ENCODE assay signal across 27 mouse cellular contexts in the genomic region with DNA sequence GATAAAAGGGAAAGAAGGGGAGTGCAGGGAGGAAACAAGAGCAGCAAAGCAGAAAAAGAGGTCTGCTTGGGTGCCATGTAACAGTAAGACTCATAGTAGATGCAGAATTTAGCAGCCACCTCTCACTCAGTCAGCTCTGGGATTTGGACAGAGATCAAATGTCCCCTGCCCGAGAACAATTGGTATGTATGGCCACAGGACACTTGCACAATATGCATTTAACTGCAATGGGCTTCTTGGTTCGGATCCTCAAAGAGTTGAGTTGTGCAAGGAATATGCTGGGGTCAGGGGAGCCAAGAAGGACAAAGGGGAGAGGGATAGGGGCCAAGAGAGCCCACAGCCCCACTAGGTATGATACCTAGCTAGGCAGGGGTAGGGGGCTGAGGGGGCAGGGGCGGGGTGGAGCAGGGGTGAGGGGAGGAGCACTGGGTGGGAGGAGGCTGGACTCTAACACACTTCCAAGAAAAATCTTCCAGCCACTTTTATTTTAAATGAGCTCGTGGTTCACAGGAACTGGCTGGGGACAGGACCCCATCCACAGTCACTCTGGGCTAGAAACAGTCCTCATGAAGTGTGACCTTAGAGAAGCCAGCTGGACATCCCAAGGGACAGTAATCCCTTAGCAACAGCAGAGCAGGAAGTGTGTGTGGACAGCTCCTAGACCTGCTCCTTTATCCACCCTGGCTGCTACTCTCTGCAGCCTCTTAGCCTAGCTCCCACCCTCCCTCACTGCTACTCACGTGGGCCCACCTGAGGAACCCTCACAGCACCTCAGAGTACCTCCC. TPM values are rescaled to one million over a fixed set of nuclear protein-coding genes. Genes with fewer than 3 reads are reported as not detected.
DNase-seq lines count a peak whose midpoint lies in the region; ATAC-seq and TF ChIP-seq lines count a peak whose summit lies in the region.
"Had no signal": no experiment of that assay in that cellular context is flagged by ENCODE, and none has a peak within 500 bp of the region (broad histone marks: within the 10 kb centered on the region; RNA-seq: fewer than 3 reads in every experiment).

No protein-coding gene starts in this region.

- peak; percentile 22 for DNase-seq in adrenal gland, postnatal 10 days
- no peak for DNase-seq in adrenal gland, adult 18-20 months (ENCODE audit: low spot score in 2 of 2)
- DNase-seq in lung, adult 18-20 months: peak; percentile 37 to 67
- DNase-seq in lung, adult 2 months: no peak
- peak; percentile 88 for DNase-seq in lung, postnatal 10 days
- no peak for DNase-seq in cerebellum, postnatal 4 days (ENCODE audit: low spot score in 2 of 2)
- no peak for DNase-seq in left cerebral cortex, postnatal 14 days (ENCODE audit: low spot score in 2 of 2)
- DNase-seq: adrenal gland, postnatal 25 days; cerebellum, adult 8-10 months; gastrocnemius, adult 2 months; right cerebral cortex, adult 18-20 months; thymus, adult 2 months; thymus, postnatal 4 days had no signal

- 0 out of 2 replicates have a peak, but pooled peaks cover 2% of the 10 kb centered on the region for H3K4me1 ChIP-seq in lung, adult 2 months (ENCODE audit: control insufficient read depth, insufficient read depth, low read length)
- no peaks in the 10 kb centered on the region for H3K4me1 ChIP-seq in liver, embryonic 12.5 days
- H3K4me1 ChIP-seq: forebrain, embryonic 12.5 days; hindbrain, embryonic 12.5 days; midbrain, embryonic 10.5 days had no signal

- H3K4me2 ChIP-seq in liver, embryonic 12.5 days: no peak overlapping the region
- H3K4me2 ChIP-seq: forebrain, embryonic 12.5 days; hindbrain, embryonic 12.5 days; limb, embryonic 12.5 days; liver, embryonic 11.5 days had no signal

- no peak overlapping the region for H3K27ac ChIP-seq in liver, embryonic 12.5 days
- H3K27ac ChIP-seq: forebrain, embryonic 12.5 days; gastrocnemius, adult 2 months; heart, embryonic 10.5 days; hindbrain, embryonic 12.5 days; kidney, postnatal 0 days; macrophage; midbrain, embryonic 10.5 days had no signal

- intact Hi-C loops in left cerebral cortex, postnatal 14 days (cut with DNase I): no loop called here

- 42% methylated on average over 5 of the region's 5 CpGs for WGBS in lung, adult 2 months
- 45% methylated on average over 5 of the region's 5 CpGs for WGBS in liver, embryonic 12.5 days (ENCODE audit: insufficient replicate concordance)

- TF ChIP-seq CTCF in lung, adult 2 months (IDR thresholded peaks at IDR 0.05; ENCODE audit: insufficient read depth, low read length): no peak

- H3K27me3 ChIP-seq in liver, embryonic 12.5 days (replicated peaks): no peaks in the 10 kb centered on the region
- H3K27me3 ChIP-seq: forebrain, embryonic 12.5 days; hindbrain, embryonic 12.5 days had no signal

- 0 out of 2 replicates have a peak, but pooled peaks cover 6% of the 10 kb centered on the region for H3K9me3 ChIP-seq in liver, embryonic 12.5 days (replicated peaks)
- H3K9me3 ChIP-seq: heart, embryonic 10.5 days; hindbrain, embryonic 12.5 days; midbrain, embryonic 10.5 days had no signal

- no peak overlapping the region for H3K9ac ChIP-seq in liver, embryonic 12.5 days
- H3K9ac ChIP-seq: forebrain, embryonic 12.5 days; hindbrain, embryonic 12.5 days; limb, embryonic 12.5 days had no signal

- no peak for ATAC-seq in liver, embryonic 12.5 days
- ATAC-seq: activated CD4-positive, CD25-positive, alpha-beta regulatory T cell, adult 4 months; intestine, postnatal 0 days had no signal

- no peak for TF ChIP-seq POLR2A in lung, adult 2 months (IDR thresholded peaks at IDR 0.05; ENCODE audit: borderline replicate concordance, extremely low read depth, low read depth, low read length)

- no peaks in the 10 kb centered on the region for H3K36me3 ChIP-seq in liver, embryonic 12.5 days
- H3K36me3 ChIP-seq: forebrain, embryonic 12.5 days; heart, embryonic 10.5 days; hindbrain, embryonic 12.5 days; limb, embryonic 12.5 days; midbrain, embryonic 10.5 days had no signal

- H3K4me3 ChIP-seq in lung, adult 2 months (replicated peaks; ENCODE audit: extremely low read depth, low read depth, low read length): no peak overlapping the region
- no peak overlapping the region for H3K4me3 ChIP-seq in liver, embryonic 12.5 days
- H3K4me3 ChIP-seq: erythroblast, embryonic 14.5 days; forebrain, embryonic 12.5 days; gastrocnemius, adult 2 months; heart, embryonic 10.5 days; hindbrain, embryonic 12.5 days; limb, embryonic 12.5 days; midbrain, embryonic 10.5 days had no signal

RNA-seq across cellular contexts. Expression of gene Col6a3, which starts 32.9 kb away (rescaled TPM):
- 100 to 1,000 TPM; 124 to 127 TPM for total RNA-seq in adrenal gland, postnatal 10 days (2021)
- total RNA-seq in adrenal gland, adult 18-20 months (2021): 10 to 100 TPM; 13.6 to 21.0 TPM
- 49.7 and 71.8 TPM in 2 replicates for polyA plus RNA-seq in lung, adult 2 months (2012; rRNA removed)
- 1 to 10 TPM; 6.5 to 7.1 TPM for total RNA-seq in left cerebral cortex, postnatal 14 days (2021)
- polyA plus RNA-seq in liver, embryonic 12.5 days (2016; fragmentation: Nextera tagmentation; extraction: Ambion mirVana): 7.7 and 9.3 TPM in 2 replicates
- total RNA-seq: common myeloid progenitor, adult 5-6 weeks had no signal
- polyA plus RNA-seq: activated CD4-positive, CD25-positive, alpha-beta regulatory T cell, adult 4 months had no signal

RNA-seq across cellular contexts. Expression of gene Mlph, which starts 38.2 kb away (rescaled TPM):
- total RNA-seq in adrenal gland, postnatal 10 days (2021): 1 to 10 TPM; 1.6 to 1.9 TPM
- total RNA-seq in adrenal gland, adult 18-20 months (2021): 1 to 10 TPM; 3.9 to 4.9 TPM
- 10.3 and 13.5 TPM in 2 replicates for polyA plus RNA-seq in lung, adult 2 months (2012; rRNA removed)
- total RNA-seq in left cerebral cortex, postnatal 14 days (2021): under 1 TPM; 0.51 to 0.64 TPM
- 0.05 TPM in 1 of 2 replicates, not detected in the other for polyA plus RNA-seq in liver, embryonic 12.5 days (2016; fragmentation: Nextera tagmentation; extraction: Ambion mirVana)
- polyA plus RNA-seq: activated CD4-positive, CD25-positive, alpha-beta regulatory T cell, adult 4 months; erythroblast, embryonic 14.5 days; liver, embryonic 11.5 days; neural tube, embryonic 14.5 days had no signal

Comparison
In these comparisons a context has a peak if more than half of its experiments do, and no peak if none do; other contexts are left out.
1. DNase-seq: peak in adrenal gland, postnatal 10 days (single experiment), lung, adult 18-20 months (2 of 2) and lung, postnatal 10 days (single experiment); none in adrenal gland, adult 18-20 months (0 of 2), lung, adult 2 months (single experiment), cerebellum, postnatal 4 days (0 of 2) and left cerebral cortex, postnatal 14 days (0 of 2).
2. RNA of gene Col6a3, which starts 32.9 kb away (total RNA-seq): 124 to 127 TPM in adrenal gland, postnatal 10 days; 13.6 to 21.0 TPM in adrenal gland, adult 18-20 months and 6.5 to 7.1 TPM in left cerebral cortex, postnatal 14 days; every median in the first group is over 4 times any median in the second.